In the genomic region with DNA sequence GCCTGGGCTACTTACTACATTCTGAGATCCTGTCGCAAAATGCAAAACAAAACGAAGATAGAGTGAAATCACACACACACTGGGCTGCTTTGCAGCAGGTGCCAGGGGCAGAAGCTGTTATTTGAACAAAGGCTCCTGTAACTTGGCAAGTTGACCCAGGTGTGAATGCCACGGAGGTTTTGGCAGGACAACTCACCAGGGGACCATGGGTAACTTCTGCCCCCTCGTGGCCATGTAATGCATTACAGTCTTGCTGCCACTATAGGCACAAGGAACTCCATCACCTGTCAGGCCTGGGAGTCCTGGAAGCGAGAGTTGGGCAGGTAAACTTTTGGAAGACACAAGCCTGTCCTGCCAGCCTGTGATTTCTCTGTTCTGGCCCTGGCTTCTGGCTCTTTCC, we compare ENCODE assay signal across 9 mouse cellular contexts. TPM values are rescaled to one million over a fixed set of nuclear protein-coding genes. Genes with fewer than 3 reads are reported as not detected.
DNase-seq lines count a peak whose midpoint lies in the region; TF ChIP-seq lines count a peak whose summit lies in the region.
"Had no signal": no experiment of that assay in that cellular context is flagged by ENCODE, and none has a peak within 500 bp of the region (broad histone marks: within the 10 kb centered on the region; RNA-seq: fewer than 3 reads in every experiment).

No protein-coding gene starts in this region.

- no peak overlapping the region for H3ac ChIP-seq in C2C12 (ENCODE audit: control insufficient read depth, insufficient read length, low read depth)

- in situ Hi-C loops in ES-E14 (cut with MboI; ENCODE audit: low sequenced_read_pairs in 2 of 2, unreplicated experiment in 2 of 2) = no loop called here

- H3K79me2 ChIP-seq in C2C12 (ENCODE audit: control insufficient read depth, insufficient read depth) = peaks cover 47% of the 10 kb centered on the region

- H3K9me3 ChIP-seq in ES-E14 (ENCODE audit: control insufficient read depth, insufficient read depth, low read depth, low read length) = no peaks in the 10 kb centered on the region
- H3K9me3 ChIP-seq: heart, embryonic 15.5 days had no signal

- WGBS in small intestine, adult 2 months = 8% methylated on average over 5 of the region's 5 CpGs

- H3K27me3 ChIP-seq in C2C12 (ENCODE audit: control insufficient read depth, insufficient read depth, insufficient read length) = no peaks in the 10 kb centered on the region
- H3K27me3 ChIP-seq in small intestine, adult 2 months (ENCODE audit: control insufficient read depth, insufficient read depth, low read length) = no peaks in the 10 kb centered on the region
- H3K27me3 ChIP-seq: heart, embryonic 15.5 days had no signal

- peaks cover 38% of the 10 kb centered on the region for H3K79me3 ChIP-seq in C2C12 (ENCODE audit: low read depth)

- no peak overlapping the region for H3K27ac ChIP-seq in ES-E14 (ENCODE audit: insufficient read depth, low read depth, low read length, poor library complexity, severe bottlenecking)
- peak overlapping the region; percentile 13; the same call in 1 of the 2 replicates for H3K27ac ChIP-seq in small intestine, adult 2 months (ENCODE audit: insufficient read depth, low read depth, low read length)
- H3K27ac ChIP-seq: heart, embryonic 15.5 days had no signal

- peak; percentile 93 for TF ChIP-seq CTCF in C2C12 (IDR thresholded peaks at IDR 0.05; ENCODE audit: control insufficient read depth, insufficient read depth, insufficient read length)
- TF ChIP-seq CTCF in small intestine, adult 2 months (IDR thresholded peaks at IDR 0.05; ENCODE audit: extremely low read depth, insufficient read length, insufficient replicate concordance, low read depth, low read length) = peak; percentile 84; the same call in 1 of the 2 replicates

- no peak overlapping the region for H3K9ac ChIP-seq in ES-E14 (ENCODE audit: insufficient read depth, low read depth, low read length, poor library complexity, severe bottlenecking)
- H3K9ac ChIP-seq: heart, embryonic 15.5 days had no signal

- intact Hi-C loops in gastrocnemius, postnatal 36 days (cut with DNase I) = loop anchor here (1.0 to 5.0 kb wide), 2 partner anchors 22 to 226 kb away; no protein-coding TSS in a partner anchor

- peaks cover 41% of the 10 kb centered on the region for H3K36me3 ChIP-seq in C2C12 (ENCODE audit: control insufficient read depth, insufficient read depth)
- no peaks in the 10 kb centered on the region for H3K36me3 ChIP-seq in ES-E14 (ENCODE audit: control insufficient read depth, insufficient read depth, low read length, poor library complexity, severe bottlenecking)
- peaks cover 30% of the 10 kb centered on the region for H3K36me3 ChIP-seq in small intestine, adult 2 months (ENCODE audit: control insufficient read depth, insufficient read depth, low read length)

- TF ChIP-seq POLR2A in small intestine, adult 2 months (IDR thresholded peaks at IDR 0.05; ENCODE audit: low read depth, low read length) = no peak

- peak; percentile 81 for DNase-seq in ES-E14 (ENCODE audit: low read depth, low spot score)
- peak; percentile 76 to 85 for DNase-seq in cerebellum, adult 18-20 months
- peak; percentile 76 to 78 for DNase-seq in gastrocnemius, postnatal 36 days
- peak; percentile 64 for DNase-seq in layer of hippocampus, adult 9-10 months (ENCODE audit: low spot score)
- DNase-seq in lung, postnatal 25 days (ENCODE audit: low spot score) = peak; percentile 91
- DNase-seq in urinary bladder, postnatal 4 days (ENCODE audit: low spot score in 2 of 2) = peak; percentile 69 to 86

- H3K4me1 ChIP-seq in ES-E14 (ENCODE audit: control insufficient read depth in 2 of 2, insufficient read depth in 2 of 2, low read length in 2 of 2, poor library complexity in 1 of 2) = peaks cover 2 to 42% of the 10 kb centered on the region in 2 experiments; a peak in 3 of 4 replicates
- peaks cover 32% of the 10 kb centered on the region for H3K4me1 ChIP-seq in small intestine, adult 2 months (ENCODE audit: control insufficient read depth, insufficient read depth, insufficient read length, low read length)

- H3K4me3 ChIP-seq in C2C12 (ENCODE audit: insufficient read depth, poor library complexity, severe bottlenecking) (no peak overlapping the region), ES-E14 (ENCODE audit: insufficient read depth in 1 of 2, low read depth in 1 of 2, low read length in 2 of 2, poor library complexity in 1 of 2, severe bottlenecking in 1 of 2) (no peak overlapping the region)
- H3K4me3 ChIP-seq in small intestine, adult 2 months (ENCODE audit: low read depth, low read length) = no peak overlapping the region
- H3K4me3 ChIP-seq: heart, embryonic 15.5 days had no signal

TF ChIP-seq in C2C12, 6 proteins besides CTCF, POLR2A, EP300 and RAD21:
- TF ChIP-seq FOSL1 (IDR thresholded peaks at IDR 0.05; ENCODE audit: insufficient read depth, low read length, poor library complexity, severe bottlenecking) = no peak
- no peak for TF ChIP-seq MAX (IDR thresholded peaks at IDR 0.05)
- TF ChIP-seq CEBPB (IDR thresholded peaks at IDR 0.05; ENCODE audit: low read depth) = no peak
- TF ChIP-seq USF1 (IDR thresholded peaks at IDR 0.05; ENCODE audit: low read depth) = no peak
- no peak for TF ChIP-seq MYOG (IDR thresholded peaks at IDR 0.05; ENCODE audit: control insufficient read depth, extremely low read depth, insufficient read length)
- TF ChIP-seq MYOD1 (IDR thresholded peaks at IDR 0.05; ENCODE audit: control insufficient read depth, insufficient read length, low read depth) = no peak

TF ChIP-seq in ES-E14, 5 proteins besides CTCF, POLR2A, EP300 and RAD21:
- TF ChIP-seq MAFK (IDR thresholded peaks at IDR 0.05; ENCODE audit: insufficient read depth, low read depth, low read length) (no peak), CHD2 (IDR thresholded peaks at IDR 0.05; ENCODE audit: low read depth, low read length) (no peak), HCFC1 (IDR thresholded peaks at IDR 0.05; ENCODE audit: borderline replicate concordance, insufficient read depth, low read length) (no peak), ZC3H11A (IDR thresholded peaks at IDR 0.05; ENCODE audit: borderline replicate concordance, low read depth, low read length) (peak; percentile 54; the same call in 1 of the 2 replicates)

RNA-seq across cellular contexts. Expression of gene Cdc42ep1, which starts 6.0 kb away (rescaled TPM):
- polyA plus RNA-seq in C2C12 (2012; fragmentation: generic; extraction: Trizol) = 55.2 TPM
- total RNA-seq in ES-E14 (2012; rRNA removed) = 4.7 and 8.3 TPM in 2 replicates
- 10 to 100 TPM in 1 of 2 experiments, 1 to 10 TPM in 1; 9.4 to 10.7 TPM for total RNA-seq in gastrocnemius, postnatal 36 days (2021)
- 18.9 and 26.0 TPM in 2 replicates for polyA plus RNA-seq in small intestine, adult 2 months (2012; rRNA removed)

RNA-seq across cellular contexts. Expression of gene Lgals2, which starts 6.9 kb away (rescaled TPM):
- 1.3 TPM for polyA plus RNA-seq in C2C12 (2012; fragmentation: generic; extraction: Trizol)
- total RNA-seq in ES-E14 (2012; rRNA removed) = 4.2 TPM in 1 of 2 replicates, not detected in the other
- total RNA-seq in gastrocnemius, postnatal 36 days (2021) = not detected
- polyA plus RNA-seq in small intestine, adult 2 months (2012; rRNA removed) = 637 and 2,134 TPM in 2 replicates

RNA-seq across cellular contexts. Expression of gene Gga1, which starts 28.5 kb away (rescaled TPM):
- 71.2 TPM for polyA plus RNA-seq in C2C12 (2012; fragmentation: generic; extraction: Trizol)
- total RNA-seq in ES-E14 (2012; rRNA removed) = 18.4 and 23.3 TPM in 2 replicates
- 10 to 100 TPM; 34.1 to 34.9 TPM for total RNA-seq in gastrocnemius, postnatal 36 days (2021)
- polyA plus RNA-seq in small intestine, adult 2 months (2012; rRNA removed) = 62.5 and 105 TPM in 2 replicates

RNA-seq across cellular contexts. Expression of gene Card10, which starts 45.6 kb away (rescaled TPM):
- polyA plus RNA-seq in C2C12 (2012; fragmentation: generic; extraction: Trizol) = 0.73 TPM
- 3.8 and 5.0 TPM in 2 replicates for total RNA-seq in ES-E14 (2012; rRNA removed)
- total RNA-seq in gastrocnemius, postnatal 36 days (2021) = 1 to 10 TPM; 5.6 to 6.6 TPM
- 15.8 and 28.3 TPM in 2 replicates for polyA plus RNA-seq in small intestine, adult 2 months (2012; rRNA removed)

RNA-seq across cellular contexts. Expression of gene Gm49510, which starts 51.0 kb away (rescaled TPM):
- polyA plus RNA-seq in C2C12 (2012; fragmentation: generic; extraction: Trizol) = 0.07 TPM
- total RNA-seq in ES-E14 (2012; rRNA removed) = 0.11 TPM in 1 of 2 replicates, not detected in the other
- not detected for total RNA-seq in gastrocnemius, postnatal 36 days (2021)
- 0.13 TPM in 1 of 2 replicates, not detected in the other for polyA plus RNA-seq in small intestine, adult 2 months (2012; rRNA removed)
- polyA plus RNA-seq: heart, embryonic 15.5 days had no signal
